8 mouse cellular contexts compared by ENCODE assay signal in genomic region chr5:123058251-123059102, GRCm38 (mm10). TPM values are rescaled to one million over a fixed set of nuclear protein-coding genes. Genes with fewer than 3 reads are reported as not detected.
A peak's percentile ranks its signal among the peaks of the same experiment; 100 is the strongest.
DNase-seq lines count a peak whose midpoint lies in the region; ATAC-seq and TF ChIP-seq lines count a peak whose summit lies in the region.

No protein-coding gene starts in this region.

- DNase-seq in heart, adult 11 months, result peak; percentile 93
- DNase-seq in heart, adult 8-10 months (ENCODE audit: low spot score), result no peak
- no peak for DNase-seq in CH12.LX (ENCODE audit: extremely low read depth)
- DNase-seq in liver, postnatal 0 days, result no peak
- DNase-seq in layer of hippocampus, postnatal 10 days (ENCODE audit: low spot score in 2 of 2), result no peak
- DNase-seq in layer of hippocampus, adult 9-10 months (ENCODE audit: low spot score), result no peak

- TF ChIP-seq RAD21 in CH12.LX (IDR thresholded peaks at IDR 0.05; ENCODE audit: low read depth, low read length), result no peak

- dilution Hi-C loops in CH12.LX (cut with MboI; ENCODE audit: extremely low pct_ligation_motif_present, extremely low pct_unique_long_range_greater_than_20kb, low sequenced_read_pairs), result no loop called here

- peak overlapping the region; percentile 15 to 58 (median 48) for H3K4me3 ChIP-seq in CH12.LX (replicated peaks in 1 of 3; ENCODE audit: low read depth in 2 of 3, low read length in 2 of 3, poor library complexity in 1 of 3)
- peak overlapping the region; percentile 45 for H3K4me3 ChIP-seq in forebrain, embryonic 15.5 days
- H3K4me3 ChIP-seq in liver, postnatal 0 days (ENCODE audit: low read depth, low read length), result peak overlapping the region; percentile 55

- no peaks in the 10 kb centered on the region for H3K27me3 ChIP-seq in CH12.LX (replicated peaks)
- no peaks in the 10 kb centered on the region for H3K27me3 ChIP-seq in forebrain, embryonic 15.5 days
- no peaks in the 10 kb centered on the region for H3K27me3 ChIP-seq in liver, postnatal 0 days (ENCODE audit: insufficient read depth, low read length)

- H3K9ac ChIP-seq in CH12.LX (ENCODE audit: insufficient read depth, low read depth), result peak overlapping the region; percentile 72
- H3K9ac ChIP-seq in forebrain, embryonic 15.5 days (replicated peaks), result peak overlapping the region; percentile 40
- H3K9ac ChIP-seq in liver, postnatal 0 days (replicated peaks), result peak overlapping the region; percentile 46

- no peak overlapping the region for H3K27ac ChIP-seq in CH12.LX (ENCODE audit: insufficient read depth, low read depth)
- H3K27ac ChIP-seq in forebrain, embryonic 15.5 days (replicated peaks), result peak overlapping the region; percentile 65
- peak overlapping the region; percentile 58 for H3K27ac ChIP-seq in liver, postnatal 0 days (ENCODE audit: low read depth)

- TF ChIP-seq POLR2A in CH12.LX (IDR thresholded peaks at IDR 0.05; ENCODE audit: low read depth, low read length), result no peak

- H3K4me1 ChIP-seq in CH12.LX (ENCODE audit: control insufficient read depth in 1 of 2, insufficient read depth in 2 of 2), result peaks cover 3 to 13% of the 10 kb centered on the region in 2 experiments
- H3K4me1 ChIP-seq in forebrain, embryonic 15.5 days, result peaks cover 3% of the 10 kb centered on the region
- peaks cover 12% of the 10 kb centered on the region; the same call in 1 of the 2 replicates for H3K4me1 ChIP-seq in liver, postnatal 0 days (ENCODE audit: insufficient read depth)

- no peak for TF ChIP-seq EP300 in CH12.LX (IDR thresholded peaks at IDR 0.05; ENCODE audit: low read length)
- TF ChIP-seq EP300 in liver, postnatal 0 days (IDR thresholded peaks at IDR 0.05; ENCODE audit: low read depth), result peak; percentile 42; the same call in 1 of the 2 replicates

- H3K9me3 ChIP-seq in CH12.LX (replicated peaks; ENCODE audit: low read length), result no peaks in the 10 kb centered on the region
- 0 out of 2 replicates have a peak, but pooled peaks cover 4% of the 10 kb centered on the region for H3K9me3 ChIP-seq in forebrain, embryonic 15.5 days
- H3K9me3 ChIP-seq in liver, postnatal 0 days (ENCODE audit: low read length), result no peaks in the 10 kb centered on the region

- WGBS in forebrain, embryonic 15.5 days, result 45% methylated on average over 16 of the region's 16 CpGs
- WGBS in liver, postnatal 0 days (ENCODE audit: insufficient replicate concordance), result 23% methylated on average over 16 of the region's 16 CpGs

- H3K79me2 ChIP-seq in CH12.LX (replicated peaks; ENCODE audit: control insufficient read depth, extremely low read depth, insufficient read depth, poor library complexity, severe bottlenecking), result no peaks in the 10 kb centered on the region

- no peaks in the 10 kb centered on the region for H3K36me3 ChIP-seq in CH12.LX (replicated peaks in 1 of 2; ENCODE audit: control insufficient read depth in 1 of 2, insufficient read depth in 1 of 2, low read length in 1 of 2)
- H3K36me3 ChIP-seq in forebrain, embryonic 15.5 days, result no peaks in the 10 kb centered on the region
- H3K36me3 ChIP-seq in liver, postnatal 0 days (replicated peaks; ENCODE audit: insufficient read depth, low read length), result no peaks in the 10 kb centered on the region

- no peak for ATAC-seq in forebrain, embryonic 15.5 days (replicated peaks)
- no peak for ATAC-seq in liver, postnatal 0 days
- ATAC-seq in monocyte, adult 5-6 weeks (replicated peaks; ENCODE audit: insufficient number of reproducible peaks, low FRiP score, low TSS enrichment, poor library complexity, severe bottlenecking), result no peak

- peak overlapping the region; percentile 30; the same call in 1 of the 2 replicates for H3K4me2 ChIP-seq in CH12.LX (ENCODE audit: insufficient read depth, low read depth, poor library complexity, severe bottlenecking)
- H3K4me2 ChIP-seq in forebrain, embryonic 15.5 days (replicated peaks), result peak overlapping the region; percentile 43
- peak overlapping the region; percentile 66 for H3K4me2 ChIP-seq in liver, postnatal 0 days (ENCODE audit: low read depth, low read length)

- in situ Hi-C loops in CH12.LX (cut with MboI; ENCODE audit: low pct_ligation_motif_present, low pct_unique_long_range_greater_than_20kb, low sequenced_read_pairs), result no loop called here

- no peak for TF ChIP-seq CTCF in CH12.LX (conservative IDR thresholded peaks at IDR 0.05 in 1 of 2, IDR thresholded peaks at IDR 0.05 in 1 of 2; ENCODE audit: low read depth in 2 of 2, low read length in 2 of 2)
- no peak for TF ChIP-seq CTCF in liver, postnatal 0 days (IDR thresholded peaks at IDR 0.05; ENCODE audit: low read depth)

TF ChIP-seq in CH12.LX, 34 proteins besides CTCF, POLR2A, EP300 and RAD21 (continues in another document):
- TF ChIP-seq UBTF (IDR thresholded peaks at IDR 0.05; ENCODE audit: low read depth, low read length), result no peak
- peak; percentile 64 for TF ChIP-seq BHLHE40 (IDR thresholded peaks at IDR 0.05; ENCODE audit: low read depth, low read length)
- TF ChIP-seq SMC3 (IDR thresholded peaks at IDR 0.05; ENCODE audit: low read depth, low read length), result no peak
- no peak; the same call in 1 of the 2 replicates for TF ChIP-seq MXI1 (IDR thresholded peaks at IDR 0.05; ENCODE audit: low read depth, low read length)
- no peak for TF ChIP-seq MAZ (IDR thresholded peaks at IDR 0.05; ENCODE audit: low read depth, low read length)
- TF ChIP-seq RCOR1 (conservative IDR thresholded peaks at IDR 0.05; ENCODE audit: low read depth, low read length), result no peak
- TF ChIP-seq ZKSCAN1 (IDR thresholded peaks at IDR 0.05; ENCODE audit: borderline replicate concordance, low read depth, low read length), result no peak
- no peak for TF ChIP-seq KAT2A (IDR thresholded peaks at IDR 0.05; ENCODE audit: insufficient replicate concordance, low read length)
- TF ChIP-seq GABPA (IDR thresholded peaks at IDR 0.05; ENCODE audit: insufficient replicate concordance, low read depth, low read length), result no peak
- TF ChIP-seq CHD1 (IDR thresholded peaks at IDR 0.05; ENCODE audit: low read depth, low read length), result peak; percentile 42; the same call in 1 of the 2 replicates
- TF ChIP-seq E2F4 (IDR thresholded peaks at IDR 0.05; ENCODE audit: insufficient replicate concordance, low read depth, low read length), result 0 out of 2 replicates have a peak, but pooled peaks have one; percentile 5
- no peak for TF ChIP-seq TBP (conservative IDR thresholded peaks at IDR 0.05; ENCODE audit: low read depth, low read length)
- peak; percentile 31; the same call in 1 of the 2 replicates for TF ChIP-seq TCF12 (IDR thresholded peaks at IDR 0.05; ENCODE audit: low read depth, low read length)
- TF ChIP-seq MYC (IDR thresholded peaks at IDR 0.05; ENCODE audit: low read depth, low read length), result 0 out of 2 replicates have a peak, but pooled peaks have one; percentile 25
- TF ChIP-seq PAX5 (IDR thresholded peaks at IDR 0.05; ENCODE audit: low read length), result no peak
- no peak for TF ChIP-seq ZMIZ1 (IDR thresholded peaks at IDR 0.05; ENCODE audit: low read depth, low read length)
- no peak for TF ChIP-seq MEF2A (IDR thresholded peaks at IDR 0.05; ENCODE audit: borderline replicate concordance, low read depth, low read length)
- 0 out of 2 replicates have a peak, but pooled peaks have one; percentile 14 for TF ChIP-seq ETS1 (conservative IDR thresholded peaks at IDR 0.05; ENCODE audit: low read depth, low read length)
- peak; percentile 78 for TF ChIP-seq USF1 (IDR thresholded peaks at IDR 0.05; ENCODE audit: low read depth, low read length)
- no peak for TF ChIP-seq HCFC1 (IDR thresholded peaks at IDR 0.05; ENCODE audit: low read depth, low read length)
- TF ChIP-seq SIN3A (IDR thresholded peaks at IDR 0.05; ENCODE audit: low read length), result peak; percentile 15; the same call in 1 of the 2 replicates
- TF ChIP-seq JUN (IDR thresholded peaks at IDR 0.05; ENCODE audit: insufficient read depth, low read depth, low read length), result no peak
- TF ChIP-seq NELFE (IDR thresholded peaks at IDR 0.05; ENCODE audit: low read depth, low read length), result no peak
- TF ChIP-seq CHD2 (IDR thresholded peaks at IDR 0.05; ENCODE audit: low read length), result no peak
- TF ChIP-seq ZNF384 (IDR thresholded peaks at IDR 0.05; ENCODE audit: low read depth, low read length), result no peak
- peak; percentile 86 for TF ChIP-seq MAX (IDR thresholded peaks at IDR 0.05; ENCODE audit: low read length)
- peak; percentile 77 for TF ChIP-seq USF2 (conservative IDR thresholded peaks at IDR 0.05; ENCODE audit: low read depth, low read length)
- no peak for TF ChIP-seq JUND (conservative IDR thresholded peaks at IDR 0.05; ENCODE audit: low read depth, low read length)

RNA-seq across cellular contexts. Expression of gene Tmem120b, which starts 9.7 kb away (rescaled TPM):
- total RNA-seq in heart, adult 8-10 months (2022), result 10 to 100 TPM in 1 of 4 experiments, 1 to 10 TPM in 3; 7.7 to 10.7 (median 8.4) TPM
- total RNA-seq in CH12.LX (2012; rRNA removed) (6.1 and 8.0 TPM in 2 replicates), CH12.LX (2014; rRNA removed) (4.6 and 4.8 TPM in 2 replicates)
- polyA plus RNA-seq in CH12.LX (2012; ENCODE audit: insufficient read length, low read depth), result 4.5 and 6.2 TPM in 2 replicates
- 16.0 and 16.9 TPM in 2 replicates for polyA plus RNA-seq in forebrain, embryonic 15.5 days (2015; fragmentation: Nextera tagmentation; extraction: Ambion mirVana)
- polyA plus RNA-seq in liver, postnatal 0 days (2015; fragmentation: Nextera tagmentation; extraction: Ambion mirVana), result 12.0 and 12.8 TPM in 2 replicates
- 10 to 100 TPM; 19.6 to 24.5 TPM for total RNA-seq in layer of hippocampus, postnatal 10 days (2021)
- 0.67 to 3.5 TPM (median 2.0 TPM) in 3 replicates for total RNA-seq in monocyte, adult 5-6 weeks (2017)

RNA-seq across cellular contexts. Expression of gene Morn3, which starts 11.7 kb away (rescaled TPM):
- total RNA-seq in heart, adult 8-10 months (2022), result not detected
- not detected in 2 replicates for total RNA-seq in CH12.LX (2012; rRNA removed)
- total RNA-seq in CH12.LX (2014; rRNA removed), result not detected in 2 replicates
- polyA plus RNA-seq in CH12.LX (2012; ENCODE audit: insufficient read length, low read depth), result not detected in 2 replicates
- polyA plus RNA-seq in forebrain, embryonic 15.5 days (2015; fragmentation: Nextera tagmentation; extraction: Ambion mirVana), result 1.1 and 2.2 TPM in 2 replicates
- polyA plus RNA-seq in liver, postnatal 0 days (2015; fragmentation: Nextera tagmentation; extraction: Ambion mirVana), result not detected in 2 replicates
- under 1 TPM; 0.51 to 0.85 TPM for total RNA-seq in layer of hippocampus, postnatal 10 days (2021)
- not detected in 3 replicates for total RNA-seq in monocyte, adult 5-6 weeks (2017)

RNA-seq across cellular contexts. Expression of gene Orai1, which starts 43.6 kb away (rescaled TPM):
- 10 to 100 TPM; 13.3 to 16.3 (median 15.2) TPM for total RNA-seq in heart, adult 8-10 months (2022)
- total RNA-seq in CH12.LX (2012; rRNA removed) (17.8 and 18.6 TPM in 2 replicates), CH12.LX (2014; rRNA removed) (14.6 and 17.4 TPM in 2 replicates)
- 23.1 and 27.7 TPM in 2 replicates for polyA plus RNA-seq in CH12.LX (2012; ENCODE audit: insufficient read length, low read depth)
- 14.0 and 14.9 TPM in 2 replicates for polyA plus RNA-seq in forebrain, embryonic 15.5 days (2015; fragmentation: Nextera tagmentation; extraction: Ambion mirVana)
- 12.4 and 13.1 TPM in 2 replicates for polyA plus RNA-seq in liver, postnatal 0 days (2015; fragmentation: Nextera tagmentation; extraction: Ambion mirVana)
- 10 to 100 TPM; 16.1 to 19.2 TPM for total RNA-seq in layer of hippocampus, postnatal 10 days (2021)
- total RNA-seq in monocyte, adult 5-6 weeks (2017), result 14.6 to 21.8 TPM (median 17.2 TPM) in 3 replicates
